Mouse (Mus musculus) thymus, postnatal 25 days (tissue): ENCODE data around the gene Nckap5l.
"Not testable (repeated sequence)": the region's sequence is repeated elsewhere in the genome, so short reads cannot be mapped to it uniquely, and the experiment has no call there.

Source experiments
- DNase-seq: peaks from one replicate; pipeline ENCODE4 v3.0.0; 2022

The Nckap5l gene

GRCm38 (mm10) chr15:99393386-99394252, 63.9 kb downstream of the Nckap5l start:
- DNase-seq, result no peak

DNA sequence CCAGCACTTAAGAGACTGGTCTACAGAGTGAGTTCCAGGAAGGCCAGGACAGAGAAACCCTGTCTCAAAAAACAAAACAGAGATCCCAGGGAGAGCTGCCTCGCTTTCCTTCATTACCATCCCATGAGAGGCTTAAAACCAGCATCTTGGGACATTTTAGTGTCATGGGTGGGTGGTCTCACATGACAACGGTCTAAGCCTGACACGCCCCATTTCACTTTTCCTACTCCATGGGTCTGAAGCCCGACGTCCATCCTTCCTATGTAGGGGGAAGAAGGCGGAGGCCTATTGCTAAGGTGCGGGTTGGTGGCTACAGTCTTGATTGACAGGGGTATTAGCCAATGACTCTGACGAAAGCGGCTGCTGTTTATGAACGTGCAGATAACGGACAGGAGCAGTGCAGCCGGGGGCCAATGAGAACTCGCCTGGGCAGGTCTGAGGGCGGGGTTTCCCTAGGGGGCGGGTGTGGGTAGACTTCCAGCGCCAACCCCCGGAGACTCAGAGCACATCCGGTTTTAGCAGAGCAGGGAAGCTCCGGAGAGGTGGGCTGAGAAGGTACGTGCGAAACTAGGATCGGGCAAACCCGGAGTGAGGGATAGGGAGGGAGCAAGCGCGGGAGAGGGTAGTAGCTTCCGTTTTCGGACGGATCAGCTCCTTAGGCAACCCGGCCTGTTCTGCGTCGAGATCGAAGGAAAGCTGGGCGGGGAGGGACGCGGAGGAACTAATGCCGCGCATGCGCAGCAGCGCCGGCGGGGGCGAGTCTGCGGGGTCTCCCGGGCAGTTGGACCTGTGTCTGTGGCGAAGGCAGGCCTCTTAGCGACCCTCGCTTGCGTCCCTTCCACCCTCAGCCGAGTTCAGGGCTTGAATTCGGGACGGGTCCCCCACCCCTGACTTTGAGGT, 64.8 kb downstream of the Nckap5l start, which contains the start of gene Tmbim6:
Tmbim6 (plus strand) TSS at position 397 of the 900 bp plus-strand sequence.
- peak; percentile 99 for DNase-seq

- DNase-seq, result no peak
Observed at GRCm38 (mm10) chr15:99391975-99392374, 65.6 kb downstream of the Nckap5l start.

GRCm38 (mm10) chr15:99390472-99391401, 66.8 kb downstream of the Nckap5l start:
- DNase-seq, result no peak

GRCm38 (mm10) chr15:99387976-99388375, 69.6 kb downstream of the Nckap5l start:
- DNase-seq, result peak; percentile 29

DNA sequence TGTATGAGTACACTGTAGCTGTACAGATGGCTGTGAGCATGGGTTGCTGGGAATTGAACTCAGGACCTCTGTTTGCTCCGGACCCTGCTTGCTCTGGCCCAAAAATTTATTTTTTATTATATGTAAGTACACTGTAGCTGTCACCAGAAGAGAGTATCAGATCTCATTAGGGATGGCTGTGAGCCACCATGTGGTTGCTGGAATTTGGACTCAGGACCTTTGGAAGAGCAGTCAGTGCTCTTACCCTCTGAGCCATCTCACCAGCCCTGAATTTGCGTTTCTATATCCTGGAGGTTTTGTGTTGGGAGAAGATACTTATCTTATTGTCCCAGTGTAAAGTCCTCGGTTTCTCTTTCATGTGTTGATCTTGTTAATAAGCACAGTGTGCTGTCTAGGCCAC, 70.8 kb downstream of the Nckap5l start:
- DNase-seq, result no peak

GRCm38 (mm10) chr15:99386110-99386509, 71.4 kb downstream of the Nckap5l start:
- DNase-seq, result not testable (repeated sequence)

- DNase-seq, result no peak
Observed at GRCm38 (mm10) chr15:99384071-99384470, 73.5 kb downstream of the Nckap5l start.

GRCm38 (mm10) chr15:99382893-99383292, 74.7 kb downstream of the Nckap5l start:
- DNase-seq, result no peak

- no peak for DNase-seq
Observed at GRCm38 (mm10) chr15:99376240-99376639, 81.3 kb downstream of the Nckap5l start.

DNA sequence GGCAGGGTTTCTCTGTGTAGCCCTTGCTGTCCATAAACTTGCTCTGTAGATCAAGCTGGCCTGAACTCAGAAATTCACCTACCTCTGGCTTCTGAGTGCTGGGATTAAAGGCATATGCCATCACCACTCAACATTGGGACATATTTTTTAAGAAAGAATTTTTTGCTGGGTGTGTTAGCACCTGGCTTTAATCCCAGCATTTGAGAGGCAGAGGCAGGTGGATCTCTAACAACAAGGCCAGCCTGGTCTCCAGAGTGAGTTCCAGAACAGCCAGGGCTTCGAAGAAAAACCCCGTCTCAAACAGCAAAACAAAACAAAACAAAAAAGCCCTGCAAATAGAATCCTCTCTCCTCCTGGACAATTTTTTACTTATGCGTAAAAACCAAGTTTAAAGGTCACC, 82.0 kb downstream of the Nckap5l start:
- no peak for DNase-seq

DNA sequence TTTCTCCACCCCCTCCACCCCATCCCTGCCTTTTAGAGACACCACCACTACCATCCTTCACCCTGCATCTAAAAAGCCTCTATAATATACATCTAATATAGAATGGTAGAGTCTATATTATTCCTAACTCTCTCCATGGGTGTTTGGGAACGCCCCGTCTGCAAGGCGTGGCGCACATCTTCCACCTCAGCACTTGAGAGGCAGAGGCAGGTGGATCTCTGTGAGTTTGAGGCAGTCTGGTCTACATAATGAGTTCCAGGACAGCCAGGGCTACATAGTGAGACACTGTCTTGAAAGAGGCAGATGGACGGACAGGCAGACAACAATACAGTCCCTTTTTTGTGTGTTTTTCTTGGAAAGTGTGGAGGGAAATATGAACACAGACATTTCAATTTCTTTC, 82.5 kb downstream of the Nckap5l start:
- DNase-seq, result no peak

- DNase-seq, result no peak
Observed at GRCm38 (mm10) chr15:99372761-99373160, 84.8 kb downstream of the Nckap5l start.
